Mouse (Mus musculus) myocyte (in vitro differentiated cells): ENCODE data around the gene Rac3. TPM values are rescaled to one million over a fixed set of nuclear protein-coding genes. Genes with fewer than 3 reads are reported as not detected.

ENCODE experiments used
- H3K27me3 ChIP-seq: one replicate; pipeline ENCODE4 v1.6.1; 2011; ENCODE audit not compliant: control insufficient read depth, insufficient read depth, insufficient read length
- H3K36me3 ChIP-seq: one replicate; pipeline ENCODE4 v1.6.1; 2011; ENCODE audit not compliant: control insufficient read depth, insufficient read depth
- H3K4me2 ChIP-seq: one replicate; pipeline ENCODE4 v1.6.1; 2011; ENCODE audit warnings: low read depth, control low read depth
- H3K4me3 ChIP-seq: one replicate; pipeline ENCODE4 v1.5.1; 2011; ENCODE audit warnings: mild to moderate bottlenecking, control low read depth, moderate library complexity
- H3K79me2 ChIP-seq: one replicate; pipeline ENCODE4 v1.6.1; 2011; ENCODE audit not compliant: control insufficient read depth, insufficient read depth
- H3ac ChIP-seq: one replicate; pipeline ENCODE4 v1.6.1; 2011; ENCODE audit not compliant: control insufficient read depth, insufficient read length
- CEBPB ChIP-seq: IDR thresholded peaks from 2 replicates; pipeline ENCODE4 v1.6.1; 2011; ENCODE audit warnings: mild to moderate bottlenecking, moderate library complexity; ENCODE audit not compliant: poor library complexity, insufficient read depth, severe bottlenecking
- E2F4 ChIP-seq: IDR thresholded peaks from one replicate; pipeline ENCODE4 v1.6.1; 2011; ENCODE audit warnings: mild to moderate bottlenecking, control low read depth, moderate library complexity; ENCODE audit not compliant: insufficient read depth
- MAX ChIP-seq: IDR thresholded peaks from one replicate; pipeline ENCODE4 v1.6.1; 2011; ENCODE audit warnings: low read depth, mild to moderate bottlenecking, control low read depth
- MYOD1 ChIP-seq, 3 experiments: IDR thresholded peaks; one replicate each; pipeline ENCODE4 v1.6.1; 2011; ENCODE audit warnings: control low read depth in 2 of 3, low read depth in 2 of 3, mild to moderate bottlenecking in 2 of 3, moderate library complexity in 1 of 3; ENCODE audit not compliant: insufficient read length in 2 of 3, control insufficient read depth in 1 of 3
- MYOG ChIP-seq, 3 experiments: IDR thresholded peaks; one replicate each; pipeline ENCODE4 v1.6.1; 2011; ENCODE audit warnings: control low read depth in 2 of 3, low read depth in 2 of 3, mild to moderate bottlenecking in 2 of 3; ENCODE audit not compliant: insufficient read length in 2 of 3, control insufficient read depth in 1 of 3, insufficient read depth in 1 of 3
- POLR2A ChIP-seq: IDR thresholded peaks from one replicate; pipeline ENCODE4 v1.6.1; 2011; ENCODE audit warnings: low read depth, mild to moderate bottlenecking, control low read depth, moderate library complexity; ENCODE audit not compliant: insufficient read length
- POLR2AphosphoS2 ChIP-seq: IDR thresholded peaks from one replicate; pipeline ENCODE4 v1.6.1; 2011; ENCODE audit warnings: low read depth, control low read depth; ENCODE audit not compliant: insufficient read length
- REST ChIP-seq: IDR thresholded peaks from one replicate; pipeline ENCODE4 v1.6.1; 2011; ENCODE audit warnings: mild to moderate bottlenecking, control low read depth, moderate library complexity; ENCODE audit not compliant: insufficient read depth, insufficient read length
- SRF ChIP-seq: IDR thresholded peaks from one replicate; pipeline ENCODE4 v1.6.1; 2011; ENCODE audit warnings: low read depth; ENCODE audit not compliant: control insufficient read depth, insufficient read length
- TCF12 ChIP-seq: IDR thresholded peaks from one replicate; pipeline ENCODE4 v1.6.1; 2011; ENCODE audit warnings: mild to moderate bottlenecking, control low read depth; ENCODE audit not compliant: poor library complexity, insufficient read depth, severe bottlenecking
- TCF3 ChIP-seq: IDR thresholded peaks from one replicate; pipeline ENCODE4 v1.6.1; 2011; ENCODE audit warnings: low read depth, control low read depth; ENCODE audit not compliant: insufficient read length
- USF1 ChIP-seq: IDR thresholded peaks from one replicate; pipeline ENCODE4 v1.6.1; 2011; ENCODE audit warnings: low read depth, mild to moderate bottlenecking, control low read depth, moderate library complexity
- polyA plus RNA-seq: library from polyadenylated mRNA; unstranded; fragments of >200 nt; fragmentation: generic; extraction: Trizol; gene quantifications from one replicate; pipeline ENCODE4 v1.2.1, GENCODE M21; 2012; ENCODE audit warnings: missing spikeins

Rac3 gene
- polyA plus RNA-seq, 1 experiment, result 1.9 TPM

DNA sequence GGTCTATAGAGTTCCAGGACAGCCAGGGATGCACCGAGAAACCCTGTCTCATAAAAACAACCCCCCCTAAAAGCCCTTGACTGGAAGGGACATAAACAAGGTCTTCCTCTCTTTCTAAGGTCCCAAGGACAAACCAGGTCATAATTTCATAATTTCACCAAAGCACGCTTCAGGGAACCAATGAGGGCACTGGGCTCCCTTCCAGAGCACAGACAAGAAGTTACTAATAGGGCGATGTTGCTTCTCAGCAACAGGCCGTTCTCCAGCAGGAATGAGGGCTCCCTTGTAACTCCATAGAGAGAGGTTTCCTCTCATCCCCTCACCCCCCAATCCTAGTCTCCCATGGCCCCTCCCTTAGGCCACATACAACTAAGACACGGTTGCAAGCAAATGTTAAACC, 19.7 kb downstream of the Rac3 start:
- H3K36me3 ChIP-seq, result no peaks in the 10 kb centered on the region
- no peak overlapping the region for H3ac ChIP-seq

DNA sequence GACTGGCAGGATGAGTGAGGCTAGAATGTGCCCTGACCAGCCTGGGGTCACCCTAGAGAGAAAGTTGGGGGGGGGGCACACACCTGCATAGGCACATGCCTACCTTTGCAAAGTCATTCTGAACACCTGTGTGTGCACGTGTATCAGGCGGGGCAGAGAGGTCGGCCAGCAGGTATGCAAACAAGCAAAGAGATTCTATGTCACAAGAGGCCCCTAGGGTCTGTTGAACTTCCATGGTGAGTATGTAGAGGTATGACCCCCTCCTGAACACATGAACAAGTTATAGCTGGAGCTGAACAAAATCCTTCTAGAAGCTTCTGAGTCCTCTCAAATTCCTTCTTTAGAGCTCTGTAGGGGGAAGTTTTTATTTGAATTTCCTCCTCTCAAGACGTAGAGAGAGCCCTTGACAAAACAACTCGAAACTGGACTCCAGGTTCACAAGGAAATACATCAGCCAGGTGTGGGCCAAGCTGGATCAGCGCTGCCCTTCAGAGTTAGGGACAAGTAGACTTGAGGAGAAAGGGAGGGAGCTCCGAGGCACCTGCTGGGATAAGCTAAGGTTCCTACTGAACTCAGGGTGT, 22.9 kb downstream of the Rac3 start:
- peaks cover 27% of the 10 kb centered on the region for H3K27me3 ChIP-seq
- no peaks in the 10 kb centered on the region for H3K36me3 ChIP-seq
- no peak overlapping the region for H3K4me3 ChIP-seq
- no peak overlapping the region for H3K4me2 ChIP-seq
- no peak overlapping the region for H3ac ChIP-seq
- TF ChIP-seq POLR2AphosphoS2, result no peak
- no peak for TF ChIP-seq USF1
- TF ChIP-seq MAX, result no peak
- no peak for TF ChIP-seq TCF3
- no peak for TF ChIP-seq CEBPB
- no peaks in the 10 kb centered on the region for H3K79me2 ChIP-seq

More for the DNA sequence above, 19.7 kb downstream of the Rac3 start:
- Histone ChIP-seq H3K27me3 (peaks cover 27% of the 10 kb centered on the region), H3K4me3 (no peak overlapping the region), H3K79me2 (no peaks in the 10 kb centered on the region), H3K4me2 (no peak overlapping the region)
- no peak for TF ChIP-seq USF1
- TF ChIP-seq MYOD1 (IDR thresholded peaks at IDR 0.05; ENCODE audit: control insufficient read depth in 1 of 3, insufficient read length in 2 of 3, low read depth in 2 of 3), result no peak
- TF ChIP-seq E2F4, result no peak
- TF ChIP-seq TCF3, result no peak
- TF ChIP-seq POLR2AphosphoS2, result no peak
- no peak for TF ChIP-seq POLR2A
- TF ChIP-seq MYOG (IDR thresholded peaks at IDR 0.05; ENCODE audit: control insufficient read depth in 1 of 3, insufficient read depth in 1 of 3, insufficient read length in 2 of 3, low read depth in 2 of 3), result no peak
- TF ChIP-seq MAX, result no peak
- TF ChIP-seq CEBPB, result no peak
- no peak for TF ChIP-seq REST
- TF ChIP-seq TCF12, result no peak
- TF ChIP-seq SRF, result no peak

DNA sequence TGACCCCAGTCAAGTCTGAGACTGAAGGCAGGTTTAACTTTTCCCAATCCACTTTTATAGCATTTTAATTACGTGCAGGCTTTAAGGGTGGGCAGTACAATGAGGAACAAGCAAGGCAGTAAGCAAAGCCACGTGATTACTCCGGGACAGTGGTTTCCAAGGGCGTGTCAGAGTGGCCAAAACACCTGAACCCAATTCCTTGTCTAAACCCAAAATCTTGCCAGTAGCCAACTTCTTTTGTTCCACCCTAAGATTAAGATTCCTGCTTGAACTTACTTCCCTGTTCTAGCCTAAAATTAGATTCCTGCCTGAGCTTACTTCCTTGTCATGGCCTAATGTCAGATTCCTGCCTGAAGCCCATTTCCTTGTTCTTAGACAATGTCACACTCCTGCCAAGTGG, 26.7 kb downstream of the Rac3 start:
- H3K4me2 ChIP-seq, result no peak overlapping the region
- no peaks in the 10 kb centered on the region for H3K79me2 ChIP-seq
- H3K4me3 ChIP-seq, result no peak overlapping the region
- TF ChIP-seq USF1 (no peak), E2F4 (no peak), POLR2A (no peak)
- peaks cover 13% of the 10 kb centered on the region for H3K27me3 ChIP-seq
- H3K36me3 ChIP-seq, result no peaks in the 10 kb centered on the region
- H3ac ChIP-seq, result no peak overlapping the region

GRCm38 (mm10) chr11:120749430-120749829, 28.2 kb downstream of the Rac3 start:
- TF ChIP-seq POLR2A (no peak), TCF12 (no peak), REST (no peak), CEBPB (no peak), TCF3 (no peak), MYOD1 (IDR thresholded peaks at IDR 0.05; ENCODE audit: control insufficient read depth in 1 of 3, insufficient read length in 2 of 3, low read depth in 2 of 3) (no peak), E2F4 (no peak), POLR2AphosphoS2 (no peak), SRF (no peak), MYOG (IDR thresholded peaks at IDR 0.05; ENCODE audit: control insufficient read depth in 1 of 3, insufficient read depth in 1 of 3, insufficient read length in 2 of 3, low read depth in 2 of 3) (no peak), MAX (no peak), USF1 (no peak)
- no peak overlapping the region for H3K4me3 ChIP-seq
- no peak overlapping the region for H3K4me2 ChIP-seq
- H3ac ChIP-seq, result no peak overlapping the region
- H3K27me3 ChIP-seq, result peaks cover 4% of the 10 kb centered on the region
- no peaks in the 10 kb centered on the region for H3K79me2 ChIP-seq
- H3K36me3 ChIP-seq, result no peaks in the 10 kb centered on the region

GRCm38 (mm10) chr11:120751606-120752005, 30.3 kb downstream of the Rac3 start:
- Histone ChIP-seq H3K79me2 (no peaks in the 10 kb centered on the region), H3ac (no peak overlapping the region), H3K4me3 (no peak overlapping the region), H3K27me3 (no peaks in the 10 kb centered on the region), H3K4me2 (peak overlapping the region; percentile 1), H3K36me3 (no peaks in the 10 kb centered on the region)
- TF ChIP-seq E2F4 (no peak), MAX (no peak), MYOD1 (IDR thresholded peaks at IDR 0.05; ENCODE audit: control insufficient read depth in 1 of 3, insufficient read length in 2 of 3, low read depth in 2 of 3) (no peak), TCF12 (no peak), TCF3 (no peak)

DNA sequence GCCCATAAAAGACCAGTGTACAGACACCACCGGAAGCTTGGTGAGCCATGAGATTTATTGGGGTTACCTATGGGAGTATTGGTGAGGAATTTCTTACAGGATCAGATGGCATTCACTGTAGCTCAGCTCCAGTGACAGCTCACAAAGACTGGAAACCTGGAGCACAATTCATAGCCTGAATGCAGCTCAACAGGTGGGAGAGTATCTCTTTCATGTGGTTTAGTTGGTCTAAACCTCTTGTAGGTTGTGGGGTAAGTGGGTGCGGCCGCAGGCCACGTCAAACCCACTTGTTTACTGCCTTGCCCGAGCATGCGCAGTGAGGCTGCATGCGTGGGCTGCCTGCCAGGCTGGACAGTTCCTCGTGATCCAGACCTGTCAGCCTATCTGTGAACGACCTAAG, 39.0 kb downstream of the Rac3 start:
- no peak overlapping the region for H3ac ChIP-seq
- TF ChIP-seq POLR2AphosphoS2 (no peak), SRF (no peak), POLR2A (no peak), CEBPB (no peak), MYOG (IDR thresholded peaks at IDR 0.05; ENCODE audit: control insufficient read depth in 1 of 3, insufficient read depth in 1 of 3, insufficient read length in 2 of 3, low read depth in 2 of 3) (no peak), TCF3 (no peak), TCF12 (no peak), REST (no peak), E2F4 (no peak), USF1 (no peak), MAX (no peak), MYOD1 (IDR thresholded peaks at IDR 0.05; ENCODE audit: control insufficient read depth in 1 of 3, insufficient read length in 2 of 3, low read depth in 2 of 3) (no peak)
- no peaks in the 10 kb centered on the region for H3K79me2 ChIP-seq
- no peak overlapping the region for H3K4me3 ChIP-seq
- no peaks in the 10 kb centered on the region for H3K27me3 ChIP-seq
- no peaks in the 10 kb centered on the region for H3K36me3 ChIP-seq
- no peak overlapping the region for H3K4me2 ChIP-seq
